Mouse (Mus musculus): Measurements from ENCODE around the gene A430033K04Rik. TPM values are rescaled to one million over a fixed set of nuclear protein-coding genes. Genes with fewer than 3 reads are reported as not detected.

The A430033K04Rik gene
- polyA plus RNA-seq, 1 experiment from 2014 or later, result 6.4 TPM

GRCm38 (mm10) chr5:138657854-138658253, 35.2 kb downstream of the A430033K04Rik start:
- Histone ChIP-seq H3K4me2 (ENCODE audit: low read length) (no peak overlapping the region), H3K27me3 (ENCODE audit: insufficient read depth, low read length) (no peaks in the 10 kb centered on the region), H3K4me1 (replicated peaks; ENCODE audit: insufficient read depth, low read length) (no peaks in the 10 kb centered on the region), H3K36me3 (ENCODE audit: insufficient read depth, low read length) (no peaks in the 10 kb centered on the region), H3K9me3 (replicated peaks; ENCODE audit: low read length) (no peaks in the 10 kb centered on the region), H3K4me3 (replicated peaks; ENCODE audit: low read depth, low read length) (no peak overlapping the region), H3K9ac (ENCODE audit: low read depth, low read length) (no peak overlapping the region), H3K27ac (no peak overlapping the region)
- WGBS, result 31% methylated on average over 6 of the region's 6 CpGs
- DNase-seq (ENCODE audit: low spot score) (peak; percentile 87), ATAC-seq (replicated peaks; ENCODE audit: low FRiP score, low read depth) (peak; percentile 73; the same call in 1 of the 2 replicates)
- TF ChIP-seq CTCF (IDR thresholded peaks at IDR 0.05; ENCODE audit: low read depth), result peak; percentile 81

DNA sequence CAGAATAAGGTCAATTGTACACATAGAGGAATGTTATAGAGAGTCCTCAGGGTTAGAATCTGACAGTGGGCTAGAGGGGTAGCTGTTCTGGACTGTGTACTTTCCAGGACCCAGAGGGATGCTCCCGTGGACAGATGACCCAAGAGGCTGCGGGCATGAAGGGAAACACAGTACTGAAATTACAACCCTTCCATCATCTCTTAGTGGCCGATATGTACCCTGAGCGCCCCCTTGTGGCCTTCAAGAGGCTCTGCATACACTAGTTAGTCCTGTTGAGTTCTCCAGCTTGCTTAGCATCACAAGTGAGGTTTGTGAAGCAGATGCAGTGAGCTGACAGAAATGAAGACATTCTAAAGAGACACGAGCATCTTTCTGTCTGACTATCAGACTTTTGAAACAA, 36.3 kb downstream of the A430033K04Rik start:
- Histone ChIP-seq H3K27ac (no peak overlapping the region), H3K4me1 (replicated peaks; ENCODE audit: insufficient read depth, low read length) (no peaks in the 10 kb centered on the region), H3K4me3 (replicated peaks; ENCODE audit: low read depth, low read length) (no peak overlapping the region), H3K9me3 (replicated peaks; ENCODE audit: low read length) (no peaks in the 10 kb centered on the region), H3K9ac (ENCODE audit: low read depth, low read length) (no peak overlapping the region), H3K36me3 (ENCODE audit: insufficient read depth, low read length) (no peaks in the 10 kb centered on the region), H3K27me3 (ENCODE audit: insufficient read depth, low read length) (no peaks in the 10 kb centered on the region), H3K4me2 (ENCODE audit: low read length) (no peak overlapping the region)
- DNase-seq (ENCODE audit: low spot score), result peak; percentile 90
- peak; percentile 96 for TF ChIP-seq CTCF (IDR thresholded peaks at IDR 0.05; ENCODE audit: low read depth)
- ATAC-seq (replicated peaks; ENCODE audit: low FRiP score, low read depth), result no peak
- 10% methylated on average over 5 of the region's 5 CpGs for WGBS

DNA sequence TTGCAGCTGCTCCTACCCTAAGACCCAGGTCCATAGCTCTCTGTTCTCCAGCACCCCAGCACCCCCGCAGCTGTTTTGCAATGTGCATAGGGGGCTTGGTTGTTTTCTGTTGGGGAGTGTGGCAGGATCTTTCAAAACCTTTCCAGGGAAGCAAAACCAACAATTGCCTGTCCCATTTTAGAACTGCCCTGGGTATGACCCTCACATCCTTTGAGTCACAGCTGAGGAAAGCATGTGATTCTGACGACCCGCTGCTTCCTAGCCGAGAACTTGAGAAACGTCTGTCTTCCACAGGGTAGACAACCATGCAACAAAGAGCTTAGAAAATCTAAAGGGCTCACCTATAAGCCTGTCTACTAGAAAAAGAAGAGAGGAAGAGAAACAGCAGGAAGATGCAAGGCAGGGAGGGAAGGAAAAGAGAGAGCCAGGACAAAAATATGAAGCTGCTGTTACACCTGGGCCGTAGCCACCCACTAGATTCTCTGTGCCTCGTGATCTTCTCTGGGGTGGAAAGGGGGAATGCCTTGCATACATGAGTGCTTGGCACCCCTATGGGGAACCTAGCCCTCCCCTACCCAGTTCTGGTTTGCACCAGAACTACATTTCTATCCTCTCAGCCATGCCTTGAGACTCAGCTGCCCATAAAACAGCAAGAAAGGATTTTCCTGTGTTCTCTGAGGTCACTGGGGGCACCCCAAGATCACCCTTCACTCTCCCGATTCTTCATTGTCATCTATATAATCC, 60.5 kb downstream of the A430033K04Rik start:
- H3K36me3 ChIP-seq (ENCODE audit: insufficient read depth, low read length), result no peaks in the 10 kb centered on the region
- H3K4me3 ChIP-seq (replicated peaks; ENCODE audit: low read depth, low read length), result no peak overlapping the region
- H3K4me1 ChIP-seq (replicated peaks; ENCODE audit: insufficient read depth, low read length), result no peaks in the 10 kb centered on the region
- DNase-seq (ENCODE audit: low spot score) (peak; percentile 30), ATAC-seq (replicated peaks; ENCODE audit: low FRiP score, low read depth) (no peak)
- TF ChIP-seq CTCF (IDR thresholded peaks at IDR 0.05; ENCODE audit: low read depth), result no peak
- H3K27me3 ChIP-seq (ENCODE audit: insufficient read depth, low read length), result no peaks in the 10 kb centered on the region
- H3K9ac ChIP-seq (ENCODE audit: low read depth, low read length), result no peak overlapping the region
- H3K4me2 ChIP-seq (ENCODE audit: low read length), result no peak overlapping the region
- H3K9me3 ChIP-seq (replicated peaks; ENCODE audit: low read length), result no peaks in the 10 kb centered on the region
- 41% methylated on average over 8 of the region's 8 CpGs for WGBS
- H3K27ac ChIP-seq, result no peak overlapping the region

DNA sequence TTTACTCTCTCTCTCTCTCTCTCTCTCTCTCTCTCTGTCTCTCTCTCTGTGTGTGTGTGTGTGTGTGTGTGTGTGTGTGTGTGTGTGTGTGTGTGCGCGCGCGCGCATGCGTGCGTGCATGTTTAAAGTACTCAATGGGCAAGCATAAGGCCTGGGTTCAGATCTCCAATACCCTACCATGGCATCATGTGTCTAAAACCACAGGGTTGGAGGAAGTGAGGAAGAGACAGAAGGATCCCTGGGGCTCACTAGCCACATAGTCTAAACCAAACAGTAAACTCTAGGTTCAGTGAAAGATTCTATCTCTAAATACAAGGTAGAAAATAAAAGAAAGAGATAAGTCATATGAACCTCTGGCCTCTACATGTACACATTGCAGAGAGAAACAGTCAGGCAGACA, 61.2 kb downstream of the A430033K04Rik start:
- no peak for ATAC-seq (replicated peaks; ENCODE audit: low FRiP score, low read depth)
- WGBS, result 94% methylated on average over 7 of the region's 7 CpGs
- no peak for TF ChIP-seq CTCF (IDR thresholded peaks at IDR 0.05; ENCODE audit: low read depth)

GRCm38 (mm10) chr5:138687453-138687852, 64.8 kb downstream of the A430033K04Rik start:
- H3K27ac ChIP-seq, result no peak overlapping the region
- DNase-seq (ENCODE audit: low spot score) (no peak), ATAC-seq (replicated peaks; ENCODE audit: low FRiP score, low read depth) (no peak)
- H3K27me3 ChIP-seq (ENCODE audit: insufficient read depth, low read length), result no peaks in the 10 kb centered on the region
- H3K4me1 ChIP-seq (replicated peaks; ENCODE audit: insufficient read depth, low read length), result no peaks in the 10 kb centered on the region
- no peak overlapping the region for H3K4me2 ChIP-seq (ENCODE audit: low read length)
- TF ChIP-seq CTCF (IDR thresholded peaks at IDR 0.05; ENCODE audit: low read depth), result no peak
- H3K36me3 ChIP-seq (ENCODE audit: insufficient read depth, low read length), result no peaks in the 10 kb centered on the region
- H3K4me3 ChIP-seq (replicated peaks; ENCODE audit: low read depth, low read length), result no peak overlapping the region
- WGBS, result 53% methylated on average over 5 of the region's 5 CpGs
- no peaks in the 10 kb centered on the region for H3K9me3 ChIP-seq (replicated peaks; ENCODE audit: low read length)
- H3K9ac ChIP-seq (ENCODE audit: low read depth, low read length), result no peak overlapping the region

More for the DNA sequence above, 61.2 kb downstream of the A430033K04Rik start:
- Histone ChIP-seq H3K4me1 (replicated peaks; ENCODE audit: insufficient read depth, low read length) (no peaks in the 10 kb centered on the region), H3K9me3 (replicated peaks; ENCODE audit: low read length) (no peaks in the 10 kb centered on the region), H3K4me2 (ENCODE audit: low read length) (no peak overlapping the region), H3K27ac (no peak overlapping the region), H3K36me3 (ENCODE audit: insufficient read depth, low read length) (no peaks in the 10 kb centered on the region), H3K4me3 (replicated peaks; ENCODE audit: low read depth, low read length) (no peak overlapping the region), H3K27me3 (ENCODE audit: insufficient read depth, low read length) (no peaks in the 10 kb centered on the region), H3K9ac (ENCODE audit: low read depth, low read length) (no peak overlapping the region)
- DNase-seq (ENCODE audit: low spot score), result no peak

DNA sequence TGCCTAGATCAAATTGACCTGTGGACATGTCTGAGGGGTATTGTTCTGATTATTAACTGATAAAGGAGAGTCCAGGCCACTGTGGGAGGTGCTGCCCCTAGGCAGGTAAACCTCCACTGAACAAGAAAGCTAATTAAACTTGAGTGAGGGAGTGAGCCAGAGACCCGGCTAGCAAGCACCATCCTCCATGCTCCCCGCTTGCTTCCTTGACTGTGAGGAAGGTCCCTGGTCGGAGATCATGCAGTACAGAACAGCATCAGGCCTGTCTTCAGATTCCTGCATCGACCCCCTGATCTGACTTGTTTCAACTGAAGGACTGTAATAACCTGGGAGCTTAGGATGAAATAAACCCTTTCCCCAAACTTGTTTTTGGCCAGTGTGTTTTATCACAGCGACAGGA, 66.6 kb downstream of the A430033K04Rik start:
- WGBS, result 71% methylated on average over 5 of the region's 5 CpGs

More for the DNA sequence above, 66.6 kb downstream of the A430033K04Rik start:
- ATAC-seq (replicated peaks; ENCODE audit: low FRiP score, low read depth) (no peak), DNase-seq (ENCODE audit: low spot score) (no peak)
- Histone ChIP-seq H3K4me3 (replicated peaks; ENCODE audit: low read depth, low read length) (no peak overlapping the region), H3K36me3 (ENCODE audit: insufficient read depth, low read length) (no peaks in the 10 kb centered on the region), H3K4me2 (ENCODE audit: low read length) (no peak overlapping the region), H3K4me1 (replicated peaks; ENCODE audit: insufficient read depth, low read length) (no peaks in the 10 kb centered on the region), H3K27me3 (ENCODE audit: insufficient read depth, low read length) (no peaks in the 10 kb centered on the region), H3K27ac (no peak overlapping the region), H3K9ac (ENCODE audit: low read depth, low read length) (no peak overlapping the region), H3K9me3 (replicated peaks; ENCODE audit: low read length) (no peaks in the 10 kb centered on the region)
- TF ChIP-seq CTCF (IDR thresholded peaks at IDR 0.05; ENCODE audit: low read depth), result no peak

All from kidney, postnatal 0 days (tissue).